9 mouse cellular contexts compared by ENCODE assay signal in the genomic region with DNA sequence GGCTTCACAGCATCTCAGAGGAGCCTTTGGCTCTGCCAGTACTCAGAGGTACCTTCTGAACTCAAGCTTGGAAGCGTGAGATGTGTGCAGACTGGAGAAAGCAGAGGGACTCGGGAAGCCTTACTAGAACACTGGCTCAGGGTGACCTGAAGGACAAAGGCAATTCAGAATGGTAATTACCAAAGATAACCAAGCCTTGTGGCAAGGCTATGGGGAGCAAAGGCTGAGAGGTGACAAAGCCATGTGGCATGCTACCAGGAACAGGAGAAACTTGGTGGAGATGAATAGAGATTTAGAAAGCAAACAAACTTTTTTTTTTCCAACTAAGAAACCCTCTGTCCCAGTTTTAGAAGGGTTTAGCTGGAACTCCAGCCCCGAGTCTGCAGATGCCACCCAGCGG. TPM values are rescaled to one million over a fixed set of nuclear protein-coding genes. Genes with fewer than 3 reads are reported as not detected.
A peak's percentile ranks its signal among the peaks of the same experiment; 100 is the strongest.
DNase-seq lines count a peak whose midpoint lies in the region; ATAC-seq lines count a peak whose summit lies in the region.
"Had no signal": no experiment of that assay in that cellular context is flagged by ENCODE, and none has a peak within 500 bp of the region (broad histone marks: within the 10 kb centered on the region; RNA-seq: fewer than 3 reads in every experiment).

No protein-coding gene starts in this region.

- H3K9me3 ChIP-seq in heart, embryonic 11.5 days (replicated peaks; ENCODE audit: control insufficient read depth, low read length): no peaks in the 10 kb centered on the region
- no peaks in the 10 kb centered on the region for H3K9me3 ChIP-seq in lung, embryonic 15.5 days
- no peaks in the 10 kb centered on the region for H3K9me3 ChIP-seq in liver, embryonic 11.5 days (ENCODE audit: control insufficient read depth, low read length)
- H3K9me3 ChIP-seq in stomach, embryonic 16.5 days (replicated peaks; ENCODE audit: control insufficient read depth, low read length): no peaks in the 10 kb centered on the region
- H3K9me3 ChIP-seq: limb, embryonic 13.5 days had no signal

- no peaks in the 10 kb centered on the region for H3K36me3 ChIP-seq in heart, embryonic 11.5 days (ENCODE audit: control insufficient read depth, insufficient read depth, low read length)
- H3K36me3 ChIP-seq in lung, embryonic 15.5 days: no peaks in the 10 kb centered on the region
- no peaks in the 10 kb centered on the region; the same call in 1 of the 2 replicates for H3K36me3 ChIP-seq in liver, embryonic 11.5 days (ENCODE audit: control insufficient read depth, insufficient read depth, low read length)
- no peaks in the 10 kb centered on the region for H3K36me3 ChIP-seq in stomach, embryonic 16.5 days (ENCODE audit: control insufficient read depth, insufficient read depth, low read length)

- H3K4me3 ChIP-seq in heart, embryonic 11.5 days (ENCODE audit: low read depth, low read length): no peak overlapping the region
- H3K4me3 ChIP-seq in lung, embryonic 15.5 days: no peak overlapping the region
- no peak overlapping the region for H3K4me3 ChIP-seq in liver, embryonic 11.5 days (ENCODE audit: low read depth, low read length)
- H3K4me3 ChIP-seq in stomach, embryonic 16.5 days (replicated peaks; ENCODE audit: low read length): no peak overlapping the region
- H3K4me3 ChIP-seq: limb, embryonic 13.5 days had no signal

- H3K4me1 ChIP-seq in heart, embryonic 11.5 days (ENCODE audit: control insufficient read depth, insufficient read depth, low read length): peaks cover 52% of the 10 kb centered on the region
- H3K4me1 ChIP-seq in lung, embryonic 15.5 days: peaks cover 74% of the 10 kb centered on the region
- peaks cover 82% of the 10 kb centered on the region for H3K4me1 ChIP-seq in liver, embryonic 11.5 days (replicated peaks; ENCODE audit: control insufficient read depth, insufficient read depth, low read length)
- H3K4me1 ChIP-seq in stomach, embryonic 16.5 days (ENCODE audit: control insufficient read depth, insufficient read depth, low read length): peaks cover 70% of the 10 kb centered on the region

- DNase-seq in heart, adult 11 months: peak; percentile 90
- no peak for DNase-seq in lung, postnatal 14 days
- DNase-seq in liver, embryonic 11.5 days (ENCODE audit: low spot score): no peak
- DNase-seq: kidney, postnatal 14 days had no signal

- 62% methylated on average over 4 of the region's 4 CpGs for WGBS in heart, embryonic 11.5 days (ENCODE audit: insufficient replicate concordance)
- WGBS in lung, embryonic 15.5 days: 64% methylated on average over 4 of the region's 4 CpGs
- WGBS in liver, embryonic 11.5 days: 74% methylated on average over 4 of the region's 4 CpGs
- 64% methylated on average over 4 of the region's 4 CpGs for WGBS in stomach, embryonic 16.5 days

- H3K27ac ChIP-seq in heart, embryonic 11.5 days (ENCODE audit: low read depth, low read length): no peak overlapping the region
- H3K27ac ChIP-seq in lung, embryonic 15.5 days: peak overlapping the region; percentile 62
- 0 out of 2 replicates have a peak overlapping the region, but pooled peaks have one; percentile 0 for H3K27ac ChIP-seq in liver, embryonic 11.5 days (ENCODE audit: low read depth, low read length)
- peak overlapping the region; percentile 67 for H3K27ac ChIP-seq in stomach, embryonic 16.5 days (ENCODE audit: low read length)
- H3K27ac ChIP-seq: limb, embryonic 13.5 days had no signal

- H3K4me2 ChIP-seq in heart, embryonic 11.5 days: no peak overlapping the region
- H3K4me2 ChIP-seq in lung, embryonic 15.5 days: no peak overlapping the region
- no peak overlapping the region; the same call in 1 of the 2 replicates for H3K4me2 ChIP-seq in liver, embryonic 11.5 days
- no peak overlapping the region for H3K4me2 ChIP-seq in stomach, embryonic 16.5 days (ENCODE audit: low read depth, low read length)

- H3K27me3 ChIP-seq in heart, embryonic 11.5 days (ENCODE audit: control insufficient read depth, insufficient read depth, low read length): no peaks in the 10 kb centered on the region
- H3K27me3 ChIP-seq in lung, embryonic 15.5 days: no peaks in the 10 kb centered on the region
- H3K27me3 ChIP-seq in liver, embryonic 11.5 days (replicated peaks; ENCODE audit: control insufficient read depth, insufficient read depth, low read length): no peaks in the 10 kb centered on the region
- no peaks in the 10 kb centered on the region for H3K27me3 ChIP-seq in stomach, embryonic 16.5 days (ENCODE audit: control insufficient read depth, insufficient read depth, low read length)
- H3K27me3 ChIP-seq: limb, embryonic 13.5 days had no signal

- no peak overlapping the region for H3K9ac ChIP-seq in heart, embryonic 11.5 days (ENCODE audit: low read depth, low read length)
- H3K9ac ChIP-seq in lung, embryonic 15.5 days: no peak overlapping the region
- H3K9ac ChIP-seq in liver, embryonic 11.5 days (ENCODE audit: low read depth, low read length): no peak overlapping the region
- H3K9ac ChIP-seq in stomach, embryonic 16.5 days (ENCODE audit: low read length): no peak overlapping the region
- H3K9ac ChIP-seq: limb, embryonic 13.5 days had no signal

- no peak for ATAC-seq in heart, embryonic 11.5 days (replicated peaks; ENCODE audit: insufficient number of reproducible peaks, low FRiP score, low TSS enrichment)
- no peak for ATAC-seq in lung, embryonic 15.5 days (ENCODE audit: borderline replicate concordance, extremely low read depth, low FRiP score, low TSS enrichment)
- ATAC-seq in liver, embryonic 11.5 days (replicated peaks; ENCODE audit: low FRiP score): no peak
- ATAC-seq in stomach, embryonic 16.5 days (ENCODE audit: insufficient read depth, low FRiP score): peak; percentile 35; the same call in 1 of the 2 replicates
- ATAC-seq in monocyte, adult 5-6 weeks (replicated peaks; ENCODE audit: insufficient number of reproducible peaks, low FRiP score, low TSS enrichment, poor library complexity, severe bottlenecking): no peak

RNA-seq across cellular contexts. Expression of a gene that starts 8.5 kb away (rescaled TPM):
- 19.8 and 20.5 TPM in 2 replicates for polyA plus RNA-seq in heart, embryonic 11.5 days (2014; fragmentation: Nextera tagmentation; extraction: Ambion mirVana)
- 36.4 and 37.4 TPM in 2 replicates for polyA plus RNA-seq in lung, embryonic 15.5 days (2015; fragmentation: Nextera tagmentation; extraction: Ambion mirVana)
- polyA plus RNA-seq in liver, embryonic 11.5 days (2014; fragmentation: Nextera tagmentation; extraction: Ambion mirVana): 34.8 and 40.1 TPM in 2 replicates
- polyA plus RNA-seq in stomach, embryonic 16.5 days (2015; fragmentation: Nextera tagmentation; extraction: Ambion mirVana): 50.5 and 53.1 TPM in 2 replicates
- total RNA-seq in monocyte, adult 5-6 weeks (2017): 110 to 141 TPM (median 113 TPM) in 3 replicates
